Mouse (Mus musculus): ENCODE data around the gene Tmcc3. TPM values are rescaled to one million over a fixed set of nuclear protein-coding genes. Genes with fewer than 3 reads are reported as not detected.

Tmcc3 gene
- polyA plus RNA-seq, 1 experiment: 14.8 TPM

- TF ChIP-seq EP300 (IDR thresholded peaks at IDR 0.05; ENCODE audit: insufficient read depth, low read depth, low read length) (no peak), CTCF (IDR thresholded peaks at IDR 0.05; ENCODE audit: low read depth, low read length) (no peak), POLR2A (IDR thresholded peaks at IDR 0.05; ENCODE audit: insufficient read depth, low read length) (no peak)
Measured at GRCm38 (mm10) chr10:94569731-94570130, 258.0 kb downstream of the Tmcc3 start.

GRCm38 (mm10) chr10:94571927-94572620, 260.3 kb downstream of the Tmcc3 start:
- Histone ChIP-seq H3K27me3 (ENCODE audit: control insufficient read depth, insufficient read depth, low read length, poor library complexity, severe bottlenecking) (no peaks in the 10 kb centered on the region), H3K4me1 (ENCODE audit: control insufficient read depth, insufficient read depth, low read length) (peaks cover 2% of the 10 kb centered on the region), H3K36me3 (ENCODE audit: control insufficient read depth, insufficient read depth, low read length, poor library complexity, severe bottlenecking) (no peaks in the 10 kb centered on the region), H3K9me3 (replicated peaks; ENCODE audit: control insufficient read depth, insufficient read depth, low read length, poor library complexity, severe bottlenecking) (no peaks in the 10 kb centered on the region), H3K9ac (ENCODE audit: low read depth, poor library complexity, severe bottlenecking) (no peak overlapping the region), H3K27ac (ENCODE audit: insufficient read depth, low read length) (no peak overlapping the region), H3K4me3 (ENCODE audit: low read depth, low read length) (no peak overlapping the region)
- TF ChIP-seq CTCF (IDR thresholded peaks at IDR 0.05; ENCODE audit: low read depth, low read length) (peak; percentile 18), EP300 (IDR thresholded peaks at IDR 0.05; ENCODE audit: insufficient read depth, low read depth, low read length) (no peak), POLR2A (IDR thresholded peaks at IDR 0.05; ENCODE audit: insufficient read depth, low read length) (no peak)

More at GRCm38 (mm10) chr10:94569731-94570130, 258.0 kb downstream of the Tmcc3 start:
- H3K36me3 ChIP-seq (ENCODE audit: control insufficient read depth, insufficient read depth, low read length, poor library complexity, severe bottlenecking): no peaks in the 10 kb centered on the region
- no peaks in the 10 kb centered on the region for H3K27me3 ChIP-seq (ENCODE audit: control insufficient read depth, insufficient read depth, low read length, poor library complexity, severe bottlenecking)
- H3K27ac ChIP-seq (ENCODE audit: insufficient read depth, low read length): no peak overlapping the region
- no peaks in the 10 kb centered on the region for H3K9me3 ChIP-seq (replicated peaks; ENCODE audit: control insufficient read depth, insufficient read depth, low read length, poor library complexity, severe bottlenecking)
- no peak overlapping the region for H3K4me3 ChIP-seq (ENCODE audit: low read depth, low read length)
- no peak overlapping the region for H3K9ac ChIP-seq (ENCODE audit: low read depth, poor library complexity, severe bottlenecking)
- H3K4me1 ChIP-seq (ENCODE audit: control insufficient read depth, insufficient read depth, low read length): peaks cover 2% of the 10 kb centered on the region

GRCm38 (mm10) chr10:94572772-94573171, 261.0 kb downstream of the Tmcc3 start:
- H3K27ac ChIP-seq (ENCODE audit: insufficient read depth, low read length): no peak overlapping the region
- no peaks in the 10 kb centered on the region for H3K27me3 ChIP-seq (ENCODE audit: control insufficient read depth, insufficient read depth, low read length, poor library complexity, severe bottlenecking)
- TF ChIP-seq POLR2A (IDR thresholded peaks at IDR 0.05; ENCODE audit: insufficient read depth, low read length) (no peak), EP300 (IDR thresholded peaks at IDR 0.05; ENCODE audit: insufficient read depth, low read depth, low read length) (no peak), CTCF (IDR thresholded peaks at IDR 0.05; ENCODE audit: low read depth, low read length) (no peak)
- H3K36me3 ChIP-seq (ENCODE audit: control insufficient read depth, insufficient read depth, low read length, poor library complexity, severe bottlenecking): no peaks in the 10 kb centered on the region
- H3K4me3 ChIP-seq (ENCODE audit: low read depth, low read length): no peak overlapping the region
- no peaks in the 10 kb centered on the region for H3K9me3 ChIP-seq (replicated peaks; ENCODE audit: control insufficient read depth, insufficient read depth, low read length, poor library complexity, severe bottlenecking)
- H3K9ac ChIP-seq (ENCODE audit: low read depth, poor library complexity, severe bottlenecking): no peak overlapping the region
- peaks cover 2% of the 10 kb centered on the region for H3K4me1 ChIP-seq (ENCODE audit: control insufficient read depth, insufficient read depth, low read length)

- H3K4me1 ChIP-seq (ENCODE audit: control insufficient read depth, insufficient read depth, low read length): no peaks in the 10 kb centered on the region
- H3K9me3 ChIP-seq (replicated peaks; ENCODE audit: control insufficient read depth, insufficient read depth, low read length, poor library complexity, severe bottlenecking): no peaks in the 10 kb centered on the region
- H3K4me3 ChIP-seq (ENCODE audit: low read depth, low read length): no peak overlapping the region
- TF ChIP-seq CTCF (IDR thresholded peaks at IDR 0.05; ENCODE audit: low read depth, low read length) (no peak), POLR2A (IDR thresholded peaks at IDR 0.05; ENCODE audit: insufficient read depth, low read length) (no peak), EP300 (IDR thresholded peaks at IDR 0.05; ENCODE audit: insufficient read depth, low read depth, low read length) (no peak)
- H3K36me3 ChIP-seq (ENCODE audit: control insufficient read depth, insufficient read depth, low read length, poor library complexity, severe bottlenecking): no peaks in the 10 kb centered on the region
- no peak overlapping the region for H3K9ac ChIP-seq (ENCODE audit: low read depth, poor library complexity, severe bottlenecking)
- no peaks in the 10 kb centered on the region for H3K27me3 ChIP-seq (ENCODE audit: control insufficient read depth, insufficient read depth, low read length, poor library complexity, severe bottlenecking)
- no peak overlapping the region for H3K27ac ChIP-seq (ENCODE audit: insufficient read depth, low read length)
Measured at GRCm38 (mm10) chr10:94574451-94575333, 262.9 kb downstream of the Tmcc3 start.

- Histone ChIP-seq H3K27me3 (ENCODE audit: control insufficient read depth, insufficient read depth, low read length, poor library complexity, severe bottlenecking) (no peaks in the 10 kb centered on the region), H3K9me3 (replicated peaks; ENCODE audit: control insufficient read depth, insufficient read depth, low read length, poor library complexity, severe bottlenecking) (no peaks in the 10 kb centered on the region), H3K4me1 (ENCODE audit: control insufficient read depth, insufficient read depth, low read length) (no peaks in the 10 kb centered on the region), H3K9ac (ENCODE audit: low read depth, poor library complexity, severe bottlenecking) (no peak overlapping the region), H3K27ac (ENCODE audit: insufficient read depth, low read length) (no peak overlapping the region), H3K4me3 (ENCODE audit: low read depth, low read length) (no peak overlapping the region), H3K36me3 (ENCODE audit: control insufficient read depth, insufficient read depth, low read length, poor library complexity, severe bottlenecking) (no peaks in the 10 kb centered on the region)
- TF ChIP-seq EP300 (IDR thresholded peaks at IDR 0.05; ENCODE audit: insufficient read depth, low read depth, low read length) (no peak), CTCF (IDR thresholded peaks at IDR 0.05; ENCODE audit: low read depth, low read length) (no peak)
Measured at GRCm38 (mm10) chr10:94575958-94576357, 264.2 kb downstream of the Tmcc3 start.

- Histone ChIP-seq H3K27ac (ENCODE audit: insufficient read depth, low read length) (no peak overlapping the region), H3K9ac (ENCODE audit: low read depth, poor library complexity, severe bottlenecking) (no peak overlapping the region), H3K36me3 (ENCODE audit: control insufficient read depth, insufficient read depth, low read length, poor library complexity, severe bottlenecking) (no peaks in the 10 kb centered on the region), H3K27me3 (ENCODE audit: control insufficient read depth, insufficient read depth, low read length, poor library complexity, severe bottlenecking) (no peaks in the 10 kb centered on the region), H3K9me3 (replicated peaks; ENCODE audit: control insufficient read depth, insufficient read depth, low read length, poor library complexity, severe bottlenecking) (no peaks in the 10 kb centered on the region), H3K4me1 (ENCODE audit: control insufficient read depth, insufficient read depth, low read length) (no peaks in the 10 kb centered on the region), H3K4me3 (ENCODE audit: low read depth, low read length) (no peak overlapping the region)
- TF ChIP-seq POLR2A (IDR thresholded peaks at IDR 0.05; ENCODE audit: insufficient read depth, low read length): no peak
- no peak for TF ChIP-seq CTCF (IDR thresholded peaks at IDR 0.05; ENCODE audit: low read depth, low read length)
- no peak for TF ChIP-seq EP300 (IDR thresholded peaks at IDR 0.05; ENCODE audit: insufficient read depth, low read depth, low read length)
Measured at GRCm38 (mm10) chr10:94578870-94579269, 267.1 kb downstream of the Tmcc3 start.

All from ES-Bruce4 (cell line).